Mouse (Mus musculus) embryonic facial prominence, embryonic 11.5 days (tissue): ENCODE results near the gene Sez6l2. TPM values are rescaled to one million over a fixed set of nuclear protein-coding genes. Genes with fewer than 3 reads are reported as not detected.

Source experiments
- ATAC-seq: fragments of 200-750 bp; cut with Nextera tagmentation; replicated peaks from 2 replicates; pipeline ENCODE4 v1.8.0; 2017; ENCODE audit warnings: low read depth; ENCODE audit not compliant: insufficient number of reproducible peaks, low FRiP score, low TSS enrichment
- DNase-seq: peaks from one replicate; pipeline ENCODE4 v3.0.0-alpha.2; 2015; ENCODE audit warnings: low spot score
- H3K27ac ChIP-seq: fragments of 300-500 bp; sonication (generic); replicated peaks from 2 replicates; pipeline ENCODE4 v1.5.1; 2014; ENCODE audit warnings: mild to moderate bottlenecking, low read depth, low read length, control low read depth
- H3K27me3 ChIP-seq: fragments of 300-500 bp; sonication (generic); 2 replicates; pipeline ENCODE4 v1.6.1; 2014; ENCODE audit warnings: mild to moderate bottlenecking, low read length, moderate library complexity, mixed read lengths; ENCODE audit not compliant: control insufficient read depth, insufficient read depth
- H3K36me3 ChIP-seq: fragments of 300-500 bp; sonication (generic); replicated peaks from 2 replicates; pipeline ENCODE4 v1.6.1; 2014; ENCODE audit warnings: low read depth, mild to moderate bottlenecking, low read length, moderate library complexity, mixed read lengths; ENCODE audit not compliant: control insufficient read depth, insufficient read depth
- H3K4me1 ChIP-seq: fragments of 300-500 bp; sonication (generic); 2 replicates; pipeline ENCODE4 v1.6.1; 2014; ENCODE audit warnings: low read length, mixed read lengths; ENCODE audit not compliant: control insufficient read depth, insufficient read depth
- H3K4me2 ChIP-seq: fragments of 300-500 bp; sonication (generic); 2 replicates; pipeline ENCODE4 v1.6.1; 2014; ENCODE audit warnings: low read depth, mild to moderate bottlenecking, control low read depth, low read length, moderate library complexity
- H3K4me3 ChIP-seq: fragments of 300-500 bp; sonication (generic); 2 replicates; pipeline ENCODE4 v1.5.1; 2014; ENCODE audit warnings: low read depth, low read length, control low read depth
- H3K9ac ChIP-seq: fragments of 300-500 bp; sonication (generic); replicated peaks from 2 replicates; pipeline ENCODE4 v1.6.1; 2014; ENCODE audit warnings: mild to moderate bottlenecking, control low read depth, low read length
- H3K9me3 ChIP-seq: fragments of 300-500 bp; sonication (generic); replicated peaks from 2 replicates; pipeline ENCODE4 v1.6.1; 2016; ENCODE audit warnings: mild to moderate bottlenecking, low read length, inconsistent platforms, mixed read lengths; ENCODE audit not compliant: control insufficient read depth
- WGBS: fragments of 180-500 bp; shearing (Covaris S2); extraction: QIAGEN DNeasy Blood & Tissue Kit; methylation state at CpG from one replicate; pipeline ENCODE4 v1.1.7; 2014; 5-methylcytosine and 5-hydroxymethylcytosine counted together
- polyA plus RNA-seq: library from polyadenylated mRNA; unstranded; fragments of >200 nt; fragmentation: Nextera tagmentation; extraction: Ambion mirVana; gene quantifications from 2 replicates; pipeline ENCODE4 v1.2.1, GENCODE M21; 2014

Gene Sez6l2
- polyA plus RNA-seq, 1 experiment from 2014 or later: 1.2 TPM

DNA sequence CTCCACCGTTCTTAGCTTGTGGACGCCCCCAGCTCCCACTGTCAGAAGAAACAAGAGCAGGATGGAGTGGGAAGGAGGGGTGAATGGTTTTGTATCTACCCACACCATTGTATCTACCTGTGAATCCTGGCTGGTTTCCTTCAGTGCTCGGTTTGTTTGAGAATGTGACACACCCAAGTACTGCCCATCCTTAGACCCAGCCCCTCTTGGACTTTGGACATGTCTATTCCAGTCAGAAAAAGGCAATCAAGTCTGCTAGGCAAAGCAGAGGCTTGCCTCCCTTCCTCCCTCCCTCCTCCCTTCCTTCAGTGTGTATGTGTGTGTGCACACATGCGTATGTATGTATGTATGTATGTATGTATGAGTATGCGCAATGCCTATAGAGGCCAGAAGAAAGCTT lies 53.3 kb downstream of the Sez6l2 start:
- ATAC-seq (no peak), DNase-seq (no peak)
- Histone ChIP-seq H3K9ac (no peak overlapping the region), H3K9me3 (no peaks in the 10 kb centered on the region), H3K4me2 (no peak overlapping the region), H3K4me3 (no peak overlapping the region), H3K27me3 (no peaks in the 10 kb centered on the region), H3K27ac (no peak overlapping the region), H3K4me1 (no peaks in the 10 kb centered on the region), H3K36me3 (no peaks in the 10 kb centered on the region)
- 88% methylated on average over 5 of the region's 5 CpGs for WGBS

DNA sequence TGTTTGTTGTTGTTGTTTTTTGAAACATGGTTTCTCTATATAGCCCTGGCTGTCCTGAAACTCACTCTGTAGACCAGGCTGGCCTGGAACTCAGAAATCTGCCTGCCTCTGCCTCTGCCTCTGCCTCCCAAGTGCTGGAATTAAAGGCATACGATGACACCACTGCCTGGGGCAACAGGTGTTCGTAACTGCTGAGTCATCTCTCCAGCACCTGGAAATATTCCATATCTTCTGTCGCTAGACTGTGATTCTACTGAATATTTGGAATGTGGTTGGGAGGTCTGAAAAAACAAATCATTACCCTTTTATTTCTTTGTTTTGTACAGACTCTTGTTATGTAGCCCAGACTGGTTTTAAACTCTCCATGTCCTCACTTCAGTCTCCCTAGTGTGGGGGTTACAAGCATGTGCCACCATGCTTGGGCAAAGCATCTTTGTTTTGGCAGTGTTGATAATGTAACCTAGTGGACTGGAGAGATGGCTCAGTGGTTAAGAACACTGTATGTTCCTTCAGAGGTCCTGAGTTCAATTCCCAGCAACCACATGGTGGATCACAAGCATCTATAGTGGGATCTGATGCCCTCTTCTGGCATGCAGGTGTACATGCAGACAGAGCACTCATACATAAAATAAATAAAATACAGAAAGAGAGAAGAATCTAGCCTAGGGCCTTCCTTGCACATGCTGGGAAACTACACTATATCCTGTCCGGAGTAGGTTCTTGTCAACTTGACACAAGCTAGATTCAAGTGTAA lies 53.9 kb downstream of the Sez6l2 start:
- Histone ChIP-seq H3K9ac (no peak overlapping the region), H3K4me1 (no peaks in the 10 kb centered on the region), H3K36me3 (no peaks in the 10 kb centered on the region), H3K27ac (no peak overlapping the region), H3K4me3 (no peak overlapping the region), H3K4me2 (no peak overlapping the region), H3K9me3 (no peaks in the 10 kb centered on the region), H3K27me3 (no peaks in the 10 kb centered on the region)
- ATAC-seq: no peak
- WGBS: 86% methylated on average over 4 of the region's 4 CpGs
- no peak for DNase-seq

DNA sequence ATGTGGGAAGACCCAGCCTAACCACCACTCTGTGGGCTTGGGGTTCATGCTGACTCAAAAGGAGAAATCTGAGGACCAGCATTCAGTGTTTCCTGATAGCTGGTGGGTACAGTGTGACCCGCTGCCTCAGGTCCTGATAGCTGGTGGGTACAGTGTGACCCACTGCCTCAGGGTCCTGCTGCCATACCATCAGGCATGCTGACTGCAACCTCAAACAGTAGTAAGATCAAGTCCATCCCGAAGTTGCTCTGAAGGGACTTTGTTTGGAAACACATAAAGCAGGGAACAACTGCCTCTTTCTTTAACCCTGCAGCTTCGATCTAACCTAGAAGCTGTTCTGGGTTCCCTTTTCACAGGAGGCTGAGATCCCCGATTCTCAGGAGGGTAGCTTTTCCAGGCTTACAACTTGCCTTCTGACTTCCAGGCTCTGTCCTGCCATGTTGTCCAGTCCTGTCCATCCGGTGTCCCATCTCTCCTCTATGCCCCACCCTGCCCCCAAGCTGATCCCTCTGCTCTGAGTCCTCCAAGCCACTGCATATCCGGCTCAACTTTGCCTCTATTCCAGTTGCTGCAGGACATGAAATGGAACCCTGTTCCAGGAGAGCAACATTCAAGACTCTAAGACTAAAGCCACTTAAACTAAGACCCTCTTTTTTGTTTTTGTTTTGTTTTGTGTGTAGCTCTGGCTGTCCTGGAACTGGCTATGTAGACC lies 57.1 kb downstream of the Sez6l2 start:
- Histone ChIP-seq H3K4me3 (no peak overlapping the region), H3K4me1 (no peaks in the 10 kb centered on the region), H3K27ac (no peak overlapping the region), H3K27me3 (no peaks in the 10 kb centered on the region), H3K9ac (no peak overlapping the region), H3K9me3 (no peaks in the 10 kb centered on the region), H3K36me3 (no peaks in the 10 kb centered on the region), H3K4me2 (no peak overlapping the region; the same call in 1 of the 2 replicates)
- 80% methylated on average over 6 of the region's 6 CpGs for WGBS
- DNase-seq (no peak), ATAC-seq (no peak)

DNA sequence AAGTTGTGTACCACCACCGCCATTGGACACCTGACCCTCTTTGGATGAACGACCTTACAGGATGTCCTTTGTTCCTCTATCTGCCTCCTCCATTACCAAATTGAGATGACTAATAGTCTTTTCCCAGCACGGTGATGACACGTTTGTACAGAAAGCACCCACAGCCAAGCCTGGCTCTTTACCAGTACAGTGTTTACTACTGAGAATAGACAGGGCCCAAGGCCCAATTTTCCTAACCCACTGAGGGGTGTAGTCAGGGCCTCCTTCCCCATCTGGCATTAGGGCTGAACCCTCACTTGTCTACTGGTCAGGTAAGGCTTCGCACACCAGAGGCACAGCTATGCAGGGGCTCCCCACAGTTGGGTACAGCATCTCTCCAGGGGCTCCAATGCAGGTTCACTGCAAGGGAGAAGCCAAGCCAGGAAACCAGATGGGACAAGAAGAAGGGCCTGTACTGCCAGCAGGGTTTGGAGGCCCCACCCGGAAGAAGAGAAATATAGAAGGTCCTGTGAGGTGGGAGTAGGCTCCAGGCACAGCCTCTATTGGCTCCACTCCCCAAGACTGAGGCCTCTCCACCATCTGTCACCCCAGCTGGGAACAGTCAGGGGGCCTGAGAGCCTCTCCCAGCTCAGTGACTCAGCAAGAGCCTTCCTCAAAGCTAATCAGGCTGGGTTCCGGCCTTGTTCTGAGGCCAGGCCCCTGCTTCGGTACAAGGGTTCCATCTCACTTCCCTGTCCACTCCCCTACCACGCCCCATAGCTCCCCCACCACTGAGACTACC lies 58.1 kb downstream of the Sez6l2 start:
- H3K4me2 ChIP-seq: no peak overlapping the region
- no peak overlapping the region for H3K4me3 ChIP-seq
- H3K9ac ChIP-seq: no peak overlapping the region
- H3K4me1 ChIP-seq: no peaks in the 10 kb centered on the region
- H3K36me3 ChIP-seq: peaks cover 2% of the 10 kb centered on the region
- ATAC-seq (peak; percentile 69), DNase-seq (no peak)
- no peaks in the 10 kb centered on the region for H3K27me3 ChIP-seq
- 77% methylated on average over 9 of the region's 9 CpGs for WGBS
- no peak overlapping the region for H3K27ac ChIP-seq
- no peaks in the 10 kb centered on the region for H3K9me3 ChIP-seq

DNA sequence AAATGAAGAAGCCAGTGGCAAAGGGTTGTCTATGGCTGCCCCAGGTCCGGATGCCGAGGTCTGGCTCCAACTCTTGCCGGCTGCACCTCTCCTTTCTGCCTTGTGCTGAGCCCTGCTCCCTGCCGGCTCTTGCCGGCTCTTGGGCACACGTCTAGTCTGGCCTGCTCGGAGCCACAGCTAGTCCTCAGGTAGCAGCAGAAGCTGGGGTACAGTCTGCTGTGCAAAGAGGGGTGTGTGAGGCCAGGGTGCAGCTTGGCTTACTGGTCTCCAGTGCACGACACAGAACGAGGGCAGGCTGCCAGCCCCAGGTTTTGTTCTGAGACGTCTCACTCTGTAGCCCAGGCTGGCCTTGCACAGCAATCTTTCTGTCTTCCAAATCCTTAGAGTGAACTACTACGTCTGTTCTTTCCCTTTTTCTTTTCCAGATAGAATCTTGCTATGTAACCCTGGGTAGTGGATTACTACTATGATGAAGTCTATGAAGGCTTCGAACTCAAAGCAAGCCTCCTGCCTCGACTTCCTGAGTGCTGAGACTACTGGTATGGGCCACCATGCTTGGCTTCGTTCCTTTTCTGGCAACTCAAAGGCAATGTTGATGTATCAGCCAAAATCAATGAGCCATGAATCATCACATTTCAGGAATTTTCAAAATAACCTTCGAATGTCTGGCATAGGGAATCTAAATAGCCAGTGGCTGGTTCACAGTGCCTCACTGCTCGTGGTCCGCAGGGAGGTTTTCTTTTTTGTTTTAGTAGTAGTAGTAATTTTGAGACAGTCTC lies 59.1 kb downstream of the Sez6l2 start:
- no peak overlapping the region for H3K9ac ChIP-seq
- WGBS: 84% methylated on average over 17 of the region's 17 CpGs
- peaks cover 4% of the 10 kb centered on the region for H3K36me3 ChIP-seq
- H3K27ac ChIP-seq: no peak overlapping the region
- no peaks in the 10 kb centered on the region for H3K9me3 ChIP-seq
- no peak overlapping the region for H3K4me2 ChIP-seq
- no peak overlapping the region for H3K4me3 ChIP-seq
- no peak for DNase-seq
- ATAC-seq: no peak
- peaks cover 4% of the 10 kb centered on the region; the same call in 1 of the 2 replicates for H3K4me1 ChIP-seq
- H3K27me3 ChIP-seq: no peaks in the 10 kb centered on the region

DNA sequence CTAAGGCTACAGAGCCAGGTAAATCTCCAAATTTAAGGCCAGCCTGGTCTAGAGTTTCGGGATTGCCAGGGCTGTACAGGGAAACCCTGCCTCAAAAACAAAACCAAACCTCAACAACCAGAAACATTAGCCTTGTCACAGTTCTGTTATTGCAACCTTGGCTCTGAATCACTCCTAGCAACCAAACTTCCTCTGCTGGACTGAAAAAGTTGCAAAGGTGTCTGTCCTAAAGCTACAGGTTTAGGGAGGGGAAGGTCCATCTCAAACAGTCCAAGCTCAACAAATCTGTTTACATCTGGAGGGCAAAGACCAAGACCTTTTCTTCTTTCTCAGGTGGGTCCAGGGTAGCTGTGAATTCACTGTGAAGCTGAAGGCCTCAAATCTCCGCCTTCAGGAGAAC lies 60.7 kb downstream of the Sez6l2 start:
- no peak overlapping the region for H3K9ac ChIP-seq
- H3K9me3 ChIP-seq: no peaks in the 10 kb centered on the region
- WGBS: 95% methylated on average over 2 of the region's 2 CpGs
- peaks cover 11% of the 10 kb centered on the region; the same call in 1 of the 2 replicates for H3K4me1 ChIP-seq
- H3K27me3 ChIP-seq: no peaks in the 10 kb centered on the region
- H3K4me2 ChIP-seq: no peak overlapping the region
- peaks cover 4% of the 10 kb centered on the region for H3K36me3 ChIP-seq
- H3K27ac ChIP-seq: no peak overlapping the region
- no peak for ATAC-seq
- no peak overlapping the region for H3K4me3 ChIP-seq
- DNase-seq: no peak

DNA sequence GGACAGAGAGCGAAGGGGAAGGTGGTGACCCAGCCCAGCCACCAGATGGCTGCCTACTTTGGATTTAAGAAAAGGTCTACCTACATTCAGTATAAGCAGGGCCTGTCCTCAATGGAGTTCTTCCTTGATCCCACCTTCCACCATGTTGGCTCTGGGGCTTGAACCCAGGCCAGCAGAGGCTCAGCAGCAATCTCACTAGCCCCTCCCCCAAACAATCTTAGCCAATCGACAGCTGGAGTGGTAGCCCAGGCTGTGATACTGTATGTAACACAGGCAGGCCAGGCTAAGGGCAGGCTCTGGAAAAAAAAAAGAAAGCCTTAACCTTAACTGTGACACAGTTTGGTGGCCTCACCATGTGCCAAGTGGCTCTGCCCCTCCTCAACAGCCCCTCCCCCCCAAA lies 61.4 kb downstream of the Sez6l2 start:
- no peaks in the 10 kb centered on the region for H3K9me3 ChIP-seq
- H3K27ac ChIP-seq: no peak overlapping the region
- no peak overlapping the region for H3K4me2 ChIP-seq
- no peak overlapping the region for H3K9ac ChIP-seq
- no peak overlapping the region for H3K4me3 ChIP-seq
- WGBS: 73% methylated on average over 2 of the region's 2 CpGs
- peaks cover 4% of the 10 kb centered on the region for H3K36me3 ChIP-seq
- DNase-seq (no peak), ATAC-seq (no peak)
- peaks cover 11% of the 10 kb centered on the region; the same call in 1 of the 2 replicates for H3K4me1 ChIP-seq
- no peaks in the 10 kb centered on the region for H3K27me3 ChIP-seq
